Mouse (Mus musculus): Measurements from ENCODE around the gene Hsd17b3.

The Hsd17b3 gene

DNA sequence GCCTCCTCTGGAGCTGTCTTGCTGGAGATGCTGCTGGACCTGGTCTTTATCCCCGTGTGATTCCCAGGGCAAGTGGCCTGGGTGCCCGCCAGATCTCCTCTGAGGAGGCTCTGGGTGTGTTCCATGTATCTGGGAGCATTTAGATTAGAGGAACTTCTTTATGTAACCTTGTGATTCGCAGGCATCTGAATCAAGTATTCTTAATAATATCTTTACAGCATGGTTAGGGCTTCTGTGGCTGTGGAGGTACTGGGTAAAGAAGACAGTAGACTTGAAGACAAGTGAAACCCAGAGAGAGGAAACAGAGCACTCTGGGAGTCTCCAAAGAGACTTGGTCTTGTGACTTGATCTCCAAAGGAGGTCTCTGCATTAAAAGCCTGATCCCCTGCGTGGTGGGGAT is at the start of gene Hsd17b3:
Gene Hsd17b3 (minus strand): TSS at position 101 of the 400 bp plus-strand sequence.
- no peak for DNase-seq

DNA sequence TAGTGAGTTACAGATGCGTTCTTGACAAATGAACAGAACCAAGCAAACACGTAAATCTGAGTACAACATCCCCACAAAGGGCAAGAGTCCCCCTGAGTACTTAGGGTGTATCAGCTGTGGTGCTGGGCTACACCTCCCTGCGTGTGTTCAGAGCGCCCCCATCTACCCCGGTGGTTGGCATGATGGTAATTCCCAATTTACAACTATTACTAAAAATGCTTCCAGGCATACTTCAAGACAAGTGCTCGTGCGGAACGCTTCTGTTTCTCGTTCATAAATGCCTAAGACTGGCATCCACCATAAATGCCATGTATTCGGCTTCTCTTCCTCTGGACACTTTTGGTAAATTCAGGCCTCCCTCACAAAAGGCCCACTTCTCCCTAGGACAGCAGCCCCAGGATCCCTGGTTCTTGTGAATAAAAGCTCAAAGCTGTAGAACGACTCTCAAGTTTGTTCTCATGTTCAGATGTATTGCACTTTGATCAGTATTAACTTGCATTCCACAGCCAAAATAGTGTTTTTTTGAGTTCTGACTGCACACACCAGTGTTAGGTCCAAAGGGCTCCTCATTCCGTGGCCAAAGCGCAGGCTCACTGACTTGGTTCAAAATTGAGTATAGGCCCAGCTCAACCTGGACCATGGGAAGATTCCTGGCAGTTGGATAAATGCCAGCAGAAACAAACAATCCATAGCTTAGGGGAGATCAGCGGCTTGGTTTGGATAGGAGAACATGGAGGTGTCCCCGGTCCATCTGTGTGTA is 40.8 kb upstream of the Hsd17b3 start:
- DNase-seq = peak; percentile 11 to 37

DNA sequence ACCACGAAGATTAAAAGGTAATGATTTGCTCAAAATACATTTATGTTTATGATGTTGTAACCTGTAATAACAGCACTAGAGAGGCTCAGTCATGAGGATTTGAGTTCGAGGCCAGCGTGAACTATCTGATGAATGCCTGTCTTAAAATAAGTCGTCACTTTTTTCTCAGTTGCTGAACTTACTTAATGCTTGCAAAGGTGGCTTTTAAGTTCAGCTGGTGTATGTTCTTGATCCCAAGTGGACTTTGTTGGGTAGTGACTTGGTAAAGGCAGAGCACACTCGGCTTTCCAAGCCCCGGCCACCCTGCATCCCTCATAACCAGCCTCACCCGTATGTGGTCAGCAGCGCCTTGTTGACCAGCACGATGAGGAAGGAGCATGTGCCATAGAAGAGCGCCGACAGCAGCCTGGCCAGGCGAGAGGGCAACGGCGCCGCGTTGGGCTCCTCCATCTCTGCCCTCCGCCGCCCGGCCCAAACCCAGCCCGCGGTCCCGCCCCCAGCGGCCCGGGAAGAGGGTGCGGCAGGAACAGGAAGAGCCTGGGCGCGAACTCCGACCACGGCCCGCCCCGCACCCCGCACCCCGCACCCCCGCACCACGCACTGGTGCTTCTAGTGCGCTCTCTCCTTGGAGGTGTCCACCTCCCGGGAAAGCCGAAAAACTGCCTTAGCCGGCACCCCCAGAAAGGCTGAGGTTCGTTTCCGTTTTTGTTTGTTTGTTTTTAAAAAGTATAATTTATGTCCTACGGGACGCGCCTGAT is 40.0 kb upstream of the Hsd17b3 start, which contains the start of gene Slc35d2:
Gene Slc35d2 (minus strand): TSS at position 511 of the 758 bp plus-strand sequence.
- DNase-seq = peak; percentile 36 to 37

DNA sequence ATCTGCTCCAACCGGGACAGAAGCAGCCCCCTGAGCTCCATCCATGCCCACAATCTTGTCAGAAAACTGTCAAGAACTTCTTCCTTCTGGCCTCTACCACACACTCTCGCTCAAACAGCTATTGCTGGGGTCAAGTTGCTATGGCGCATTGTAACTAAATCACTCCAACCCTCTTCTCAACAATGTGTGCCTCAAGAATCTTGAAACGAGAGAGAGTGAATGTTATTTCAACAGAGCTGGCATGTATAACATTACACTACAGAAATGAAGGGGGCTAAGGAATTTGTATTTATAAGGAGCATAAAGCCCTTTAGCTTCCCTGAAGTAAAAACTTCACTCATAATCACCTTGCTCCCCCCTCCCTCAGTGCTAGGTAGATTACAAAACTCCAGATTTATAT is 37.3 kb upstream of the Hsd17b3 start:
- no peak for DNase-seq

DNA sequence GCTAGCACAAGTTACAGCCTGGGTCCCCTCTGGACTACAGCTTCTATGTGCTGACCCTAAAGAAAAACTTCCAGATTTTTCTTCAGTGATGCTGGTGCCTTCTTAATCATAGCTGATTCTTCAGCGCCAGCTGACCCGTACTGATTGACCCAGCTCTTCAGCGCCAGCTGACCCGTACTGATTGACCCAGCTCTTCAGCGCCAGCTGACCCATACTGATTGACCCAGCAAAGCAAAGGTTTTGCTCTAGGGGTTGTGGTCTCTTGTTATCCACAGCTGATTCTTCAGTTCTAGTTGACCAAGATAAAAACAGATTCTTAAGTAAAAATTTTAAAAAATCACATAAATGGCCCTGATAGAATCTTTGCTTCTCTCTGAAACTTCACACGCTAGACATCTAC is 35.9 kb upstream of the Hsd17b3 start:
- no peak for DNase-seq

DNA sequence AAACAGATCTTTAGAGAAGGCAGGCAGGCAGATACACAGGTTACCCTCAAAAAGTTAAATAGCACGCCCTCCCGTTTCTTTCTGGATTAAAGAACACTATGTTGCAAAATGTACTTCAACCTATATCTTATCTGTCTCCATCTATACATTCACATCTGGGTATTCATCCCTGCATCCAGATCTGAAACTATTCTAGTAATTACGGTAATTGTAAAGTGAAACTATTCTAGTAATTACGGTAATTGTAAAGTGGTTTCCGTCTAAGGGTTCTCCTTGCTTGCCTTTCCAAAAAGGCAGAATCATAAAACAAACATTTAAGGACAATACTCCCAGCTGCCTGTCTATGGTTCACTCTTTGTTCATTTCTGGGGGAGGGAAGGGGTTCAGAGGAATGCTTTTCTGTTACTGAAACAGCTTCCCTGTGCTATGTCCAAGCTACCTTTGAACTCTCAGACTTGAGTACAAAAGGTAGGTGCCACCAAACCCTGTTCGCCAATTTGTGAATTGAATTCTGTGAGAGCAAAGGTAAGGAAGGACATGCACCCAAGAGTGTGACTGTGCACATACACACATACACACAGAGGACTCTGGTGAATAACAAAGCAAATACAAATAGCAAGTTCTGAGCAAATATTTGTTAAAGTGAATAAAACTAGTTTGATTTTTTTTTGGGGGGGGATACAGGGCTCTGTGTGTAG is 34.6 kb upstream of the Hsd17b3 start:
- DNase-seq = no peak

DNA sequence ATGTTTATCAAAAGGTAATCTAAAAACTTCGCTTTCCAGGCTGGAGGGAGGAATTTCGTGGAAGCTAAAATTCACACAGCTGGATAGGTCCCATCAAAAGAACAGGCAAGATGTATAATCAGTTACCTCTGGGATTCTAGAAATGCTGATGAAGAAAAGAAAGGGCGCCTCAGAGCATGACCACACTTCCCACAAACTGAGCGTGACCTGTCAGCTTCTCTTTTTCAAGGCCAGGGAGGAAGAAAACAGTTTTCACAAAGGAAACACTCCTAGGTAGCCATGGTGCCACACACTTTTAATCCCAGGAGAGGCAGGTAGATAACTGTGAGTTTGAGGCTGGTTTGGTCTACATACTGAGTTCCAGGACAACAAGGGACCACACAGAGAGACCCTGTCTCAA is 31.7 kb upstream of the Hsd17b3 start:
- DNase-seq = no peak

DNA sequence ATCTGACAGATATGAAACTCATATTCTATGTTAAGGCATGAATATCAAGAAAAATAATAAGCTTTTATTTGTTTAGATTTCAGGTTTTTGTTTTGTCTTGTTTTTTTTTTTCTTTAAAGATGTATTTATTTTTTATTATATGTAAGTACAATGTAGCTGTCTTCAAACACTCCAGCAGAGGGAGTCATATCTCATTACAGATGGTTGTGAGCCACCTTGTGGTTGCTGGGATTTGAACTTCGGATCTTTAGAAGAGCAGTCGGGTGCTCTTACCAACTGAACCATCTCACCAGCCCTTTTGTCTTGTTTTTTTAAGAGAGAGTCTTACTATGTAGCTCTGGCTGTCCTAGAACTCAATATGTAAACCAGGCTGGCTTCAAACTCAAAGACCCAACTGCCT is 28.4 kb upstream of the Hsd17b3 start:
- no peak for DNase-seq

DNA sequence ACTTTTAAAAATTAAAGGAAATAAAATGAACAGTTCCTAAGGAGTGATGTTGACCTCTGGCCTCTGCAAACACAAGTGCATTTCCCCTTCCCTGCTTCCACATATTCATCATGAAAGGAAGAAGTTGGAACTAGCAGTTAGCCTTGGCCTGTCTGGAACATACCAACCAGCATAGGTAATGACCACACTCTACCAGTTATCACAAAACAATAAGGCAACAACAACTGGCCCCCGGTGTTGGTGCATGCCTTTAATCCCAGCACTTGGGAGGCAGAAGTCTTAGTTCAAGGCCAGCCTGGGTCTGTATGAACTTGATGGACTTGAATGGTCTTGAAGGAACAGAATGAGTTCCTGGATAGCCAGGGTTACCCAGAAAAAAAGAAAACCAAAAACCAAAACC is 21.4 kb upstream of the Hsd17b3 start:
- DNase-seq = no peak

DNA sequence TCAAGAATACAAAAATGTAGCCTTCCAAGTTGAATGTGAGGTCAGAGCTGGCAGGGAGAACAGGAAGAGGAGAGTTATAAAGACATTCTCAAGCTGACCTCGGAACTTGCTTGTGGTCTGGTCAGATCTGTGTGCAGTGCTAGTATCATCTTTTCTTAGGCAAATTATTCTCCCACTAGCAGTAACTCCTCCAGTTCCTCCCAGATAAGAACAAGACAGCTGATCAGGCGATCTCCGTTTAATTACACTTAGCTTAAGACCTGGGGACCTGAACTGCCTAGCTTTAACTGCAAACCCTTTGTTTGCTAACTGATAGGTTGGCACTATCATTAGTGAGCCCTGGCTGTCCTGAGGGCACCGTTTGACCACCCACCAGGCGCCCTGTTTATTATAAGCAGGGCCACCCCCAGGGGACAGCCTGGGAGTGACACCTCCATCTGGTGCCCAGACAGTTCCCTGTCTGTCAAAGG is 19.4 kb upstream of the Hsd17b3 start:
- DNase-seq = peak; percentile 31 to 39

DNA sequence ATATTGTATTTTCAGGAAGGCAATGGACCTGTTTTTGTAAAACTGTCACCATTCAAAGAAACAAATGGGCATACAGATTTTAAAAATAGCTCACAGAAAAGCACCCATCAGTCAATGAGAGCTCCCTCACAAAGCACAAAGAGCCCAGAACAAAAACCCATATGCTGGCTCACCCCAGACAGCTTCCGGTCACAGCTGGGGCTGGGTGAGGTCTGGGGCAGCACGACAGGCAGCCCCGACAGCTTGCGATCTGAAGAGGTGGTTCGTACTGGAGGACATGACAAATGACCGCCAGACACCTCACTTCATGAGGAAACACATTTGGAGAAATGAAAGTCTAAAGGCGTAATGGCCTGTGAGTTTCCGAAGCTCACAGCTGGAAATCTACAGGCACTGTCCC is 18.5 kb upstream of the Hsd17b3 start:
- DNase-seq = no peak

DNA sequence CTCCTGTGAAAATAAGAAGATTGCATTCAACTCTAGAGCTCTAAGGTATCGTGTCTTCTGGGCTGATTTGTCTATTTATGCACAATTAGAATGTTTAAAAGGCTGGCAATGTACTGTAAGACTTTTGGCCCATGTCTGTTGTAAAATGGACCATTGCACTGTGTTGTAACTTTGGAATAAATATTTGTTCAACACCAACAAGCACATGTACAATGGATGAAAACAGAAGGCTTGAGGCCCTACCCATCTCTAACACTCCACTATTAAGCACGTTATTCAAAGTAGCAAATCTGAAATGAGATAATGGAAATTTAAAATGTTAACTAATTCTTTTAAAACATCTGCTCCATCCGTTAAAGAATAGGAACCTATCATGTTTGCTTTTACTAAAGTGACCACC is 18.1 kb upstream of the Hsd17b3 start:
- no peak for DNase-seq

DNA sequence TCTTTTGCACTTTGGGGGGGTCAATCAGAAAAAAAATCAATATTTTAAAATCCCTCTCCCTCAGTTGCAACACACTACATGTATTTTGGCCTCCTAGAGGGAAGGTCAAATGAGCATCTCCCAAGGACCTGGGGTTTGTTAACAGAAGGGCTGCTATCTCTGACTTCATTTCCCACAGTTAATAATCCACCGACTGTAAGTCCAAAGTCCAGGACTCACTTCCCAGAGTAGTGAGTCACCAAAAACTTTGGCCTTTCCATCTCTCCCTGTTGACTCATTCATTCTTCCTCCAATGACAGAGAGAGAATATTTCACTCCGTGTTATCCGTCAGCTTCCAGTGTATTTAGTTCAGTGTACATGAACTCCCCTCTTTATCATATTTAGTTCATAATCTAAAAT is 16.7 kb upstream of the Hsd17b3 start:
- DNase-seq = no peak

DNA sequence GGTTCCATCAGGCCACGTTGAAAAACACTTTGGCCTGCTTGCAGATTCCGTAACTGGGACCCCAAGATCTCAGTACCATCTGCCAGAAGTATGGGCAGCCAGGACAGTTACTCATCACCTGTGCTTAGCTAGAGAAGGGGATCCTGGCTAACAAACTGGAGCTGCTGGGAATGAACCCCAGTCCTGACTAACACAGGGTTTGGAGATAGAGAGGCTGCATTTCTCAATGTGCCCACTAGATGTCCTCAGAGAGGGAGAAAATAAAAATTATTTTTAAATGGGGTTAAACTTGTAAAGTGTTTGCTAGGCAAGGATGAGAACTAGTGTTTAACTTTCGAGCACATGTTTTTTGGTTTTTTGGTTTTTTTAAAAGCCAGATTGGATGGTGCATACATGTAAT is 11.2 kb upstream of the Hsd17b3 start:
- DNase-seq = peak; percentile 54 to 63

DNA sequence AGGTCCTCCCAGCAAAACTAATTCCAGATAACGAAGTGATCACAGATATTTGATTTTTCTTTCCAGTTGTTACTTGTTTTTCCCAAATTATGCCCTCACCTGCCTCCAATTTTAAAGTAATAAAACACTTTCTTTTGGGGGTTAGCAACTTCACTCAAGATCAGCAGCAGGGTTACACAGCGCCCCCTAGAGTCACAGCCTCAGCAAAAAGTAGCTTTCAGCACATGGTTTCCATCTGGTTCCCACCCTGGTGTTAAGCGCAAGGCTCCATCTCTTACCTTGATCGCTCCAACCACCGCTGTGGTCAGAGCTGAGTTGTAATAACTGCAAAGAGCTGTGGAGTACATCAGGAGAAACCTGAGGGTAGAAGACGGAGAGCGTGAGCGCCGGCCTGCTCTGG is 10.0 kb upstream of the Hsd17b3 start:
- DNase-seq = peak; percentile 25 to 50

DNA sequence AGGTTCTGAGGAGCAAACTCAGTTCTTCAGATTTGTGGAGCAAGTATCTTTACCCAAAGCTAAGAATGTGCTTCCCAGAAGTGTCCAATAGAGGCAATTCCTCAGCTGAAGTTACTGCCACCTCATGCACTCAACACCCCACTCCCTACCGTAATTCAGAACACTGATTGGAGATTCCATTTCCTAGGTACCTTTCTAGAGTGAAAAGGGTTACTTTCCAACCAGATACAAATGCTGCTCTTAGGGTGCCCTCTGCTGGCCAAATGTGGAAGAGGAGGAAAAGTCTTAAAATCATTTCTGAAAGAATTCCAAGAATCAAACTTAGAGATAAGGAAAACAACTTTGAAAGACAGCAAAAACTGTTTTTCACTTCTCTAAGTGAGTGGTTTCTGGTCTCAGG is 4.3 kb upstream of the Hsd17b3 start:
- DNase-seq = peak; percentile 78 to 86

DNA sequence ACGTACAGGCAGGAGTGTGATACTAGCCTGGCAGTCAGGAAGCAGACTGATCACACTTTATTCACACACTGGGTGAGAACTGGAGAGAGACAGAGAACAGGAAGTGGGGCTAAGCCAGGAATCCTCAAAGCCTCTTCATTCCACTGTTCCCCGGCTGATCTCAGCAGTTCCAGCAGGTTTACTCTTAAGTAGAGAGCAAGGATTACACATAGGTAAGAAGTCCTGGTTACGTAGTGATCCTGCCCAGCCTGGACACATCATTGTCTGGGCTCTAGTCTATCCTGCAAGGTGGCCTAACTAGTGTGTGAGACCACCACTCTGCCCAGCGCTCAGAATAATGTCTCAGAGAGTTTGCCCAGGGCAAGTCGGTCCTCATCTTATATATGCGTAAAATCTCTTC is 3.7 kb upstream of the Hsd17b3 start:
- DNase-seq = no peak

DNA sequence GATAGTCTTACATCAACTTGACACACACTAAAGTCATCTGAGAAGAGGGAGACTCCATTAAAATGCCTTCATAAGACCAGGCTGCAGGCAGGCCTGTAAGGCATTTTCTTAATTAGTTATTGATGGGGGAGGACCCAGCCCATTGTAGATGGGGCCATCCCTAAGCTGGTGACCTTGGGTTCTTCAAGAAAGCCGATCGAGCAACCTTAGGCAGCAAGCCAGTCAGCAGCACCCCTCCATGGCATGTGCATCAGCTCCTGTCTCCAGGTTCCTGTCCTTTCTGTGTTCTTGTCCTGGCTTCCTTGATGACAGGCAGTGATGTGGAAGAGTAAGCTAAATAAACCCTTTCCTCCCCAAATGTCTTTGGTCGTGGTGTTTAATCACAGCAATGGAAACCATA is 3.1 kb upstream of the Hsd17b3 start:
- no peak for DNase-seq

DNA sequence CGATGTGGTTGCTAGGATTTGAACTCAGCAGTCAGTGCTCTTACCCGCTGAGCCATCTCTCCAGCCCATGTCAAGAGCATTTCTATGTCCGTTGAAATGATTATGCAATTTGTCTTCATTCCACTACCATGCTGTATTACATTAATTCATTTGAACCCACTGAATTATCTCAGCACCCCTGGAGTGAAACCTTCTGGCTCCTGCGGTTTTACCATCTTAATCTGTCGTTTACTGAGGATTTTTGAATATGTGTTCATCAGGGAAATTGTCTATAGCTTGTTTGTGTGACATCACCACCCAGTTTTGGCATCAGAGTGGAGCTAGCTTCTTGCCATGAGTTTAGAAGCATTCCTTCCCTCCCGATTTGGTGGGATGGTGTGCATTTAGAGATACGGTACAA is 2.0 kb upstream of the Hsd17b3 start:
- DNase-seq = peak; percentile 13 to 17

DNA sequence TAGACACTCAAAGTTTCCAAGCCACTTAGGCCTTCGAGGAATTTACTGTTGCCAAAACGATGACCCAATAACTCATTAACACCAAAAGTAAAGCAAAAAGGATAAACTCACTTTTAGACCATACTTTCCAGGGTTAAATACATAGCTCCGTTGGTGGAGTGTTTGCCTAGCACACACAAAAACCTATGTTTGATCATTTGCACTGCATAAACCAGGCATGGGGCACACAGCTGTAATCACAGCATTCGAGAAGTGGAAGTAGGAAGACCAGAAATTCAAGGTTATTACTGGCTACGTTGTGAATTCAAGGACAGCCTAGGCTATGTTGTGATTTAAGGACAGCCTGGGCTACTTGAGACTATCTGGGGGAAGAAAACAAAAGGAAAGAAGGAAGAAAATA is 1.2 kb upstream of the Hsd17b3 start:
- DNase-seq = no peak

DNA sequence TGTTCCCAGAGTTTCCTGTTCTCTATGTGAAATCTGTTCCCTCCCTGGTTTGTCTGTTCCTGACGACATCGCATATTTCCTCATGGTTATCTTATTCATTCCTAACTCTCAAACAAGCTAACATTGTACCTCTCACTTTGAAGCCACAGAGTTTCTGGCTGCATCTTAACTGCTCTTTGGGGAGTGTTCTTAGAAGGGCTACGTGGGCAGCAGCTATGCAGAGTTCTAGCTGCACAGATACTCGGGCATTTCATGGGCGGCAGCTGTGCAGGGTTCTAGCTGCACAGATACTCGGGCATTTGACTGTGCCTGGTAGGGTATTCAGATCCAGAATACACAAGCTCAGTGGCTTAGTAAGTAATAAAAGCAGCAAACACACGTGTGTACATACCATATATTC is 973 bp downstream of the Hsd17b3 start:
- no peak for DNase-seq

DNA sequence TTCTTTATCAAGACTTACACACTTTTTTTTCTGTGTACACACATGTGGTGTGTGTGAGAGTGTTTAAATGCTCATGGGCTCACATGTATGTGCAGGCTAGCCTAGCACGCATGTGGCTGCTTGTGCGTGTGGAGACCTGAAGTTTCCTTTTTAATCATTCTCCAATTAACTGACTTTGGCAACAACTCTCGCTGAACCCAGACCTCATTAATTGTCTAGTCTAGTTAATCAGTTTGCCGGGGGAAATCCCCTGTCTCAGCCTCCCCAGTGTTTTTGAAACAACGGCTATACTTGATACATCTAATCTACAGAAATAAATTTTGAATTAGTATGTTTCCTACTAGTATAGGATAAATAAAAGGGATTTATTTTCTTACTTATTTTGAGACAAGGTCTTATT is 3.0 kb downstream of the Hsd17b3 start:
- DNase-seq = no peak

DNA sequence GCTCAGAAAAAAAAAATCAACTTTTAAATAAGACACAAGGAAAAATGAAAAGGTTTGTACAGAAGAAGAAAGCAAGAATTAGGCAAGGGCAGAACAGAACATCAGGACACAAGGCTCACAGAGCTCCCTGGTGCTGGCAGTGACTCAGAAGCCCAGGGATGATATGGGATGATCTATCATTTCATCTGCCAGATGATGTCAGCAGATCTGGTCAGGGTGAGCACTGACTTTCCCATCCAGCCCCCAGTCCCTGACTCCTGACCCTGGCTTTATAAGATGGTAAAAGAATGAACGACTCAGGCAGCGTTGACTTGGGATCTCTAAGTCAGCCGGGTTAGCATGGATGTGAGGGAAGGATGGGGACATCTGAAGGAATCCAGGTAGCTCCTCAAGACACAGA is 5.7 kb downstream of the Hsd17b3 start:
- no peak for DNase-seq

All from cerebellum, postnatal 14 days (tissue).